Mouse (Mus musculus): ENCODE data around the gene Tcf19. TPM values are rescaled to one million over a fixed set of nuclear protein-coding genes. Genes with fewer than 3 reads are reported as not detected.

Tcf19 gene
- total RNA-seq (2021), result 1 to 10 TPM; 4.7 to 7.2 TPM
- long read RNA-seq, experiment 1, partial matches to known transcripts, result 0 of 4 reads
- long read RNA-seq, experiment 1, other reads (novel, unspliced or antisense), result 2 of 4 reads
- long read RNA-seq, experiment 2, partial matches to known transcripts, result 1 of 3 reads
- long read RNA-seq, experiment 2, other reads (novel, unspliced or antisense), result 2 of 3 reads

GRCm38 (mm10) chr17:35516652-35517500, at the start of gene Tcf19, which contains the start of gene Cchcr1:
Gene Tcf19, minus strand, starts transcription at chr17:35516824.
Gene Cchcr1, plus strand, starts transcription at chr17:35517100.
- Histone ChIP-seq H3K4me3 (peak within 1 kb of the TSS; percentile 71), H3K27ac (no peak within 1 kb of the TSS)
- peak; percentile 94 to 96 for DNase-seq (ENCODE audit: low spot score in 2 of 2)
- peak; percentile 35 for TF ChIP-seq CTCF (conservative IDR thresholded peaks at IDR 0.05)

GRCm38 (mm10) chr17:35558216-35558615, 41.6 kb upstream of the Tcf19 start:
- Histone ChIP-seq H3K4me3 (no peak overlapping the region), H3K27ac (no peak overlapping the region)
- no peak for DNase-seq (ENCODE audit: low spot score in 2 of 2)
- no peak for TF ChIP-seq CTCF (conservative IDR thresholded peaks at IDR 0.05)

- no peak for DNase-seq (ENCODE audit: low spot score in 2 of 2)
- Histone ChIP-seq H3K4me3 (no peak overlapping the region), H3K27ac (no peak overlapping the region)
- TF ChIP-seq CTCF (conservative IDR thresholded peaks at IDR 0.05), result no peak
These were observed 40.7 kb upstream of the Tcf19 start for GRCm38 (mm10) chr17:35557351-35557750.

- no peak overlapping the region for H3K27ac ChIP-seq
- peak in 1 of 2 experiments; percentile 59 for DNase-seq (ENCODE audit: low spot score in 2 of 2)
- no peak overlapping the region for H3K4me3 ChIP-seq
- TF ChIP-seq CTCF (conservative IDR thresholded peaks at IDR 0.05), result peak; percentile 92
These were observed 40.2 kb upstream of the Tcf19 start for GRCm38 (mm10) chr17:35556812-35557211.

GRCm38 (mm10) chr17:35556186-35556765, 39.7 kb upstream of the Tcf19 start:
- Histone ChIP-seq H3K4me3 (no peak overlapping the region), H3K27ac (no peak overlapping the region)
- no peak for TF ChIP-seq CTCF (conservative IDR thresholded peaks at IDR 0.05)
- DNase-seq (ENCODE audit: low spot score in 2 of 2), result no peak

- Histone ChIP-seq H3K27ac (no peak overlapping the region), H3K4me3 (no peak overlapping the region)
- DNase-seq (ENCODE audit: low spot score in 2 of 2), result no peak
- TF ChIP-seq CTCF (conservative IDR thresholded peaks at IDR 0.05), result no peak
These were observed 38.3 kb upstream of the Tcf19 start for GRCm38 (mm10) chr17:35554761-35555397.

- no peak for DNase-seq (ENCODE audit: low spot score in 2 of 2)
- no peak for TF ChIP-seq CTCF (conservative IDR thresholded peaks at IDR 0.05)
- Histone ChIP-seq H3K27ac (no peak overlapping the region), H3K4me3 (no peak overlapping the region)
These were observed 37.7 kb upstream of the Tcf19 start for GRCm38 (mm10) chr17:35554321-35554720.

- no peak within 1 kb of the TSS for H3K27ac ChIP-seq
- TF ChIP-seq CTCF (conservative IDR thresholded peaks at IDR 0.05), result no peak
- no peak within 1 kb of the TSS for H3K4me3 ChIP-seq
- no peak for DNase-seq (ENCODE audit: low spot score in 2 of 2)
These were observed 35.3 kb upstream of the Tcf19 start, which contains the start of gene Cdsn for GRCm38 (mm10) chr17:35551881-35552414. Gene Cdsn, plus strand, starts transcription at chr17:35552128.

GRCm38 (mm10) chr17:35550871-35551270, 34.2 kb upstream of the Tcf19 start:
- Histone ChIP-seq H3K27ac (no peak overlapping the region), H3K4me3 (no peak overlapping the region)
- TF ChIP-seq CTCF (conservative IDR thresholded peaks at IDR 0.05), result no peak
- no peak for DNase-seq (ENCODE audit: low spot score in 2 of 2)

GRCm38 (mm10) chr17:35550143-35550494, 33.5 kb upstream of the Tcf19 start:
- peak; percentile 50 for TF ChIP-seq CTCF (conservative IDR thresholded peaks at IDR 0.05)
- H3K4me3 ChIP-seq, result no peak overlapping the region
- H3K27ac ChIP-seq, result peak overlapping the region; percentile 88

GRCm38 (mm10) chr17:35549437-35550142, 33.0 kb upstream of the Tcf19 start:
- no peak overlapping the region; the same call in 1 of the 2 replicates for H3K4me3 ChIP-seq
- TF ChIP-seq CTCF (conservative IDR thresholded peaks at IDR 0.05), result no peak
- DNase-seq (ENCODE audit: low spot score in 2 of 2), result peak; percentile 55 to 69
- peak overlapping the region; percentile 88 for H3K27ac ChIP-seq

More at GRCm38 (mm10) chr17:35550143-35550494, 33.5 kb upstream of the Tcf19 start:
- DNase-seq (ENCODE audit: low spot score in 2 of 2), result no peak

- Histone ChIP-seq H3K27ac (peak overlapping the region; percentile 88), H3K4me3 (no peak overlapping the region)
- no peak for DNase-seq (ENCODE audit: low spot score in 2 of 2)
- no peak for TF ChIP-seq CTCF (conservative IDR thresholded peaks at IDR 0.05)
These were observed 32.0 kb upstream of the Tcf19 start for GRCm38 (mm10) chr17:35548636-35549035.

Data from layer of hippocampus, adult 2 months (tissue).